Mouse (Mus musculus) brown adipose tissue, adult 24 weeks (tissue): ENCODE data around the gene Rnpep. TPM values are rescaled to one million over a fixed set of nuclear protein-coding genes. Genes with fewer than 3 reads are reported as not detected.

Experiments used
- H3K27ac ChIP-seq: fragments of 200-500 bp; replicated peaks from 2 replicates; pipeline ENCODE4 v1.5.1; 2012; ENCODE audit warnings: low read depth, mild to moderate bottlenecking, low read length
- H3K4me1 ChIP-seq: fragments of 200-500 bp; 2 replicates; pipeline ENCODE4 v1.6.1; 2012; ENCODE audit warnings: low read length, mixed read lengths; ENCODE audit not compliant: control insufficient read depth, insufficient read depth, insufficient read length
- H3K4me3 ChIP-seq: fragments of 200-500 bp; 2 replicates; pipeline ENCODE4 v1.5.1; 2012; ENCODE audit warnings: low read depth, mild to moderate bottlenecking, low read length, moderate library complexity; ENCODE audit not compliant: insufficient read depth
- polyA plus RNA-seq: library from polyadenylated mRNA; stranded (reverse); fragments of >200 nt; gene quantifications from 2 replicates; pipeline ENCODE4 v1.2.4, GENCODE M21; 2012; ENCODE audit not compliant: missing spikeins, insufficient read depth, insufficient read length

The Rnpep gene
- 32.3 and 39.4 TPM in 2 replicates for polyA plus RNA-seq

DNA sequence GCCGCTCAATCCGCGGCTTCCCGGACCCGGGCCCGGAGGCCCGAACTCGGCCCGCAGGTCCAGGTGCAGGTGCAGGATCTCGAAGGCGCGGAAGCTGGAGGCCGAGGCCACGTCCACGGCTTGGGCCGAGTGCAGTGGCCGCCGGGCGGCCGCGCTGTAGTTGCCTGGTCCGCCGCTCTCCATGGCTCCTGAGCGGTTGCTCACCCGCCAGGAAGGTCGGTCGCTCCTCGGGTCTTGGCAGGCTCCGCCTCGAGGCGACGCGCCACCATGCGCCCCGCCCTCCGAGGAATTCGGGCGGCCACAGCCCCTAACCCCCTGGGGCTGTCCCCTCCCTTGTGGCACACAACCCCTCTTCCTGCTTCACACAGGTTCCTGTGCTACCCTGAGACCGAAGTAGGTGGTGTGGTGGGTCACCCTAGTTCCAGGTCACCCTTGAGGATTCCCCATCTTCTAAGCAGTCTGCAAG, at the start of gene Rnpep:
Rnpep (minus strand) TSS at position 259 of the 466 bp plus-strand sequence.
- H3K27ac ChIP-seq, result peak within 1 kb of the TSS; percentile 84
- H3K4me3 ChIP-seq, result peak within 1 kb of the TSS; percentile 88
- H3K4me1 ChIP-seq, result peaks cover 7% of the 10 kb centered on the region

DNA sequence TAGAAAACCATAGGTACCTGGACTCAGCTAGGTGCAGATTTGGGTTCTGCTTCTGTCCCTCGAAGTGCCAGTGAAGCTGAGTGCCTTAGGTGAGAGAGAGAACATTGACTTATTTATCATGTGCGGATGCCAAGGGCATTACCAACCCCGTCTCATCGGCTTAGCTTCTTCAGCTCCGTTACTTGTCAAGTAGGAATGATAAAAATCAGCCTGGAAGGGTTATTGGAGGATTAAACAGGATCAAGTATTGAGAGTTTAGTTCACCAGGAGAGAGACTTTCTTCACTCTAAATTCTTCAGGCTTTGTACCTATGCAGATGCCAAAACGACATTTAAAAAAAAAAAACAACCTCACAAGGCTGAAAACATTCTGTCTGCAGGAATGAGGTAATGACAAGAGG, 46.7 kb upstream of the Rnpep start:
- no peaks in the 10 kb centered on the region for H3K4me1 ChIP-seq
- H3K27ac ChIP-seq, result no peak overlapping the region
- H3K4me3 ChIP-seq, result no peak overlapping the region

DNA sequence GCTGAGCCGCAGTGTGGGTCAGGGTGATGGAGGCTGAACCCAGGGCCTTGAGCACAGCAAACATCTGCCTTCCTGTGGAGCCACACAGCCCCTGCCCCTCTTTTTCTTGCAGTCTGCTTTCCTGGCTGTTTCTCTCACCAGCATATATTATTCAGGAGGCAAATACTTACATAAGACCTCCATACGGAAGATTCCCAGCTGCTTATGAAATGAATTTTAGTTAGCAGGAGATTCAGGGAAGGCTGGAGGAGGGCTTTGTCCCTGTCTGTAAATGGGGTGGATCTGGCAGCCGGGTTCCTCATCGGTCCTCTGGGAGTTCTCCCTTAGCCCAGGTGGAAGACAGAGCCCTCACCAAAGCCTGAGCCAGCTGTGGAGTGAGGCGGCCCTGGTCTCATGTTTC, 44.5 kb upstream of the Rnpep start:
- no peak overlapping the region for H3K4me3 ChIP-seq
- H3K4me1 ChIP-seq, result no peaks in the 10 kb centered on the region
- no peak overlapping the region for H3K27ac ChIP-seq

GRCm38 (mm10) chr1:135325934-135326333, 42.0 kb upstream of the Rnpep start:
- no peaks in the 10 kb centered on the region for H3K4me1 ChIP-seq
- peak overlapping the region; percentile 27; the same call in 1 of the 2 replicates for H3K4me3 ChIP-seq
- no peak overlapping the region for H3K27ac ChIP-seq

GRCm38 (mm10) chr1:135324571-135324970, 40.7 kb upstream of the Rnpep start, which contains the start of gene Lmod1:
Gene Lmod1, plus strand, starts transcription at chr1:135324807.
- Histone ChIP-seq H3K4me1 (no peaks in the 10 kb centered on the region), H3K4me3 (peak within 1 kb of the TSS; percentile 42), H3K27ac (peak within 1 kb of the TSS; percentile 47)

DNA sequence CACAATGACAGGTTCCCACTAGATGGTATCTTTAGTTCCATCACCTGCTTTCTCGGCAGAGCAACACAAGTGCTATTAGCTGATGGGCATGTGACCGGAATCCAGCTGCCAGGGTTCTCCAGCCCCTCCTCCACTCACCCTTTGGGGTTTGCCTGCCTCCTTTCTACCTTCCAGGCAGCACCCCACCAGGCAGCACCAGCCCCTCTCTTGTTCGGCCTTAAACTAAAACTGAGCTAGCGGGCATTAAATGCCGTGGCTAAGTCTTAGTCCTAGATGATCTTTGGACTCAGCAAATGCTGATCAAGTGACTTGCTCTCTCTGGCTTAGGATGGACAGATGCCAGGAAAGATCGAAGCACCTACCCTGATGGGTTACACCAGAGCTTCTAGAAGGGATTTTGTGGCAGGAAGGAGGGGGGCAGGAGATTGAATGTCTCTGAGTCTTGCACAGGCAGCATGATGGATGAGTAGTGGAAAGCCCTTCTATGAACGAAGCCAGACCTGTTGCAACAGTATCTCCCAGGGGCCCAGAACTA, 39.5 kb upstream of the Rnpep start:
- Histone ChIP-seq H3K27ac (no peak overlapping the region), H3K4me1 (no peaks in the 10 kb centered on the region), H3K4me3 (no peak overlapping the region)

DNA sequence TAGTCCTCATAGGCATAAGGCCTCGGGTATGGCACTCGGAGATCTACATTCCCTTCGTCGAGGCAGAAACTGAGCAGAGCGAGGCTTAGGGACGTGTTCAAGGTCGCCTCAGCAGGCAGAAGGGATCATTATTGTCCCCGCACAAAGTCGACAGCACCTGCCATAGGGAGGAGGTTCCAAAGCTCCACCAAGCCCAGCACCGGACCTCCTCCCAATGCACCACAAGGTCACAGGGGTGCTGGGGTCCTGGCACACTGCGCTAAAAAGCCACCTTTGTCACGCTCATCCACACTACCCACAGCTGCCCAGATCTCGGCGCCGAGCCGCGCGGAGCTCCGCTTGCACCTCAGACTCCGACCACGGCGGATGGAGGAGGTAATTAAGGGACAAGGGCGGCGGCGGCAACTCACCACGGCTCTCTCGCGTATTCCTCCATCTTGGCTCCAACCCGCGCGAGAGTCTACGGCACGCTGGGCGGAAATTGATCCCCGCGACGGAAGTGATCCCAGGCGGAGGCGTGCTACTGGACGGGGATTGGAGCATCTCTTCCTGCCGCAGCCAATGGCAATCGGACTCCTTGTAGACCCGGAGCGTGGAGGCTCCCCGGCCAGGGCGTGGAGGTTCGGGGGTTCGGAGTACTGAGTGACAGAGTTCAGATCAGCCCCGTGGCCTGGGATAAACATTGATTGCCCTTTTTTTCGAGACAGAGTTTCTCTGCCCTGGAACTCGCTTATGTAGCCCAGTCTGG, 29.6 kb upstream of the Rnpep start, which contains the start of gene Timm17a:
Timm17a (minus strand) TSS at position 495 of the 748 bp plus-strand sequence.
- H3K4me1 ChIP-seq, result peaks cover 6% of the 10 kb centered on the region
- peak within 1 kb of the TSS; percentile 90 for H3K4me3 ChIP-seq
- peak within 1 kb of the TSS; percentile 94 for H3K27ac ChIP-seq

DNA sequence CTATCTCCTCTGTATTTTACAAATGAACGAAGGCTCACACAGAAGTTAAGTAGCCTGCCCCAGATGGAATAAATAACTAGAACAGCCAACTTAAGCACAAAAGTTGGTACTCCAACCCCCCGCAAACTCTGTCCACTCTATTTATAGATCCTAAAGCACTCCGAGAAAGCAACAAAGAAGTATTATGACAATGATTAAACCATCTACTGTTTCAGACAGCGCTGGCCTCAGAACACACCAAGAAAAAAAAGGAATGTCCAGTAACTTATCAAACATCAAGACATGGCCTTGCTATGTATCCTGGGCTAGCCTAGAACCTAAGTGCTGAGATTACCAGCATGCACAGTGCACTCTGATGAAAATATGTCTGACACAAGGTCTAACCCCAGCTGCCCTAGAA, 28.3 kb upstream of the Rnpep start:
- no peak overlapping the region for H3K27ac ChIP-seq

DNA sequence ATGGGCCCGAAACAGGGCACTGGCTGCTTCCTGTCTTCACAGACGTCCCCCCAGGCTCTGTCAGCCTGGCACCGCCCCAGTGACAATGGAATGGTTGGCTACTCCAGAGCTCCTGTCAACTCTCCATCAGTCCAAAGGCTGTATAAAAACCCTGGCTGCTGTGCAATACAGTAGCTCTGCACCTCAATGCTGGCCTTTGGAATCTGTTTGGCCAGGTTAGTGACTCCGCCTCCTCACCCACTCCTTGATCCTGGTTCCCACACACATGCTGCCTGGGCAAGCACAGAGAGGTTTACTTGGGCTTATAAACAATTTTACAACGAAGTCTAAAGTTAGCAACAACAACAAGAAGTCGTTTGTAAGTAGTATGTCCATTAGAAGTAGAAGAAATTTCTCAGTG, 27.5 kb upstream of the Rnpep start:
- Histone ChIP-seq H3K27ac (no peak overlapping the region), H3K4me3 (no peak overlapping the region), H3K4me1 (peaks cover 6% of the 10 kb centered on the region)

More for the DNA sequence above, 28.3 kb upstream of the Rnpep start:
- peak overlapping the region; percentile 90 for H3K4me3 ChIP-seq
- H3K4me1 ChIP-seq, result peaks cover 6% of the 10 kb centered on the region

- Histone ChIP-seq H3K27ac (no peak overlapping the region), H3K4me3 (no peak overlapping the region), H3K4me1 (no peaks in the 10 kb centered on the region)
Observed at GRCm38 (mm10) chr1:135290908-135291307, 7.0 kb upstream of the Rnpep start.

DNA sequence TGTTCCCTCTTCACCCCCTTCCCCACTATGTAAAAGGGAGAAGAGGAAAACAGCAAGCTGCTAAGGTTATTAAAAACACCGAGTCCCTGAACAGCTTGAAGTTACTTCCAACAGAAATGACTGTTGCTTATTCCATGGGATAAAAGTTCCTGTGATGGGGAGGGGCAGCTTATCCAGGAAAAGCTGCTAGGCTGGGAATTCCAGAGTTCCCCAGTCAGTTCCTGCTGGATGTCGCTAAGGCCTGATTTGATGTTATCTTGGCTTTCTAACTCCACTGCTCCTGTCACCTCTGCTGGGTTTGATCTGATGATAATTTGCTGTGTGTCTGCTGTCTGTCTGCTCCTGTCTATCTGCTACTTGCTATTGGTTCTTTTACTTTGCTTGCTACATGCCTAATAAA, 2.4 kb upstream of the Rnpep start:
- Histone ChIP-seq H3K4me1 (peaks cover 7% of the 10 kb centered on the region), H3K4me3 (no peak overlapping the region), H3K27ac (no peak overlapping the region)

DNA sequence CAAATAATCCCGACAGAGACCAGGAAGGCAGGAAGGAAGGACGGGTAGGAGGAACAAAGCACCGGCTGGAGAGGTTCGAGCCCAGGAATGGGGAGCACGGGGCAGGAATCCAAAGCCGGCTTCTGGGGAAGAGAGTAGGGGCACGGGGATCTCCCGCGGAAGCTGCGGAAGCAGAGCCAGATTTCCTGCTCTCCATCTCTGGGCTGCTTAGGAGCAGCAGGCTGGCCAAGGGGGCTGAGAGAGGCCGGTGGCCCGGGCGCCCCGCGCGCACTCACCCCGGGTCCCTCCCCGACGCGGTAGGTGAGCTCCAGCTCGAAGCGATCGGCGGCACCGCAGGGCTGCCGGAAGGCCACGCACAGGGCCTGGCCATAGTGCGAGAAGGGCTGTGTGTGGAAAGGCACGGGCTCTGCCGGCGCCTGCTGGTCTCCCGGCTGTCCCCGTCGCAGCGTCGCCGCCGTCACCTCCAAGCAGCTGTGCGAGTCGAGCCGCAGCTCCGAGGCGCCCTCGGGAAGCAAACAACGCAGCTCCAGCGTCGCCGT, 528 bp downstream of the Rnpep start:
- peaks cover 7% of the 10 kb centered on the region for H3K4me1 ChIP-seq
- H3K27ac ChIP-seq, result peak overlapping the region; percentile 84
- H3K4me3 ChIP-seq, result peak overlapping the region; percentile 88

- Histone ChIP-seq H3K4me3 (peak overlapping the region; percentile 88), H3K4me1 (peaks cover 7% of the 10 kb centered on the region), H3K27ac (peak overlapping the region; percentile 84)
Observed at GRCm38 (mm10) chr1:135282536-135283286, 1.2 kb downstream of the Rnpep start.

GRCm38 (mm10) chr1:135281841-135282240, 2.0 kb downstream of the Rnpep start:
- Histone ChIP-seq H3K4me1 (peaks cover 7% of the 10 kb centered on the region), H3K4me3 (peak overlapping the region; percentile 88), H3K27ac (0 out of 2 replicates have a peak overlapping the region, but pooled peaks have one; percentile 64)

DNA sequence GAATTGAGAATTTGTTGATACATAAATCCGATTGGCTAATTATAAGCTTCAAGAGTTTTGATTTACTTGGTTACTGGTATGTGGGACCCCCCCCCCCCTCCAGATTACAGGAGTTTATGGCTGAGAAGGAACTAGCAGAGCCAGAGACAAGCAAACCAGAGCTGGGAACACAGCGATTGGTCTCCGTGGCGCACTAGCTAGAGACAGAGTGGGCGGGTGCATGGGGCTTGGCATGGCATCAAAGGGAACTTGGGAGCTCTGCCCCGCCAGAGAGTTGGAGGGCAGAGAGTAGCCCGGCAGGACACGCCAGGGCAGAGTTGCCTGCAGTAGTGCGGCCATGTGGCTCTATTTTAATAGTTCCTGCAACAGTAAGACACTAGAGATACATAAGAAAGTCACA, 3.2 kb downstream of the Rnpep start:
- Histone ChIP-seq H3K4me3 (no peak overlapping the region), H3K27ac (no peak overlapping the region), H3K4me1 (peaks cover 7% of the 10 kb centered on the region)
